In the genomic region with DNA sequence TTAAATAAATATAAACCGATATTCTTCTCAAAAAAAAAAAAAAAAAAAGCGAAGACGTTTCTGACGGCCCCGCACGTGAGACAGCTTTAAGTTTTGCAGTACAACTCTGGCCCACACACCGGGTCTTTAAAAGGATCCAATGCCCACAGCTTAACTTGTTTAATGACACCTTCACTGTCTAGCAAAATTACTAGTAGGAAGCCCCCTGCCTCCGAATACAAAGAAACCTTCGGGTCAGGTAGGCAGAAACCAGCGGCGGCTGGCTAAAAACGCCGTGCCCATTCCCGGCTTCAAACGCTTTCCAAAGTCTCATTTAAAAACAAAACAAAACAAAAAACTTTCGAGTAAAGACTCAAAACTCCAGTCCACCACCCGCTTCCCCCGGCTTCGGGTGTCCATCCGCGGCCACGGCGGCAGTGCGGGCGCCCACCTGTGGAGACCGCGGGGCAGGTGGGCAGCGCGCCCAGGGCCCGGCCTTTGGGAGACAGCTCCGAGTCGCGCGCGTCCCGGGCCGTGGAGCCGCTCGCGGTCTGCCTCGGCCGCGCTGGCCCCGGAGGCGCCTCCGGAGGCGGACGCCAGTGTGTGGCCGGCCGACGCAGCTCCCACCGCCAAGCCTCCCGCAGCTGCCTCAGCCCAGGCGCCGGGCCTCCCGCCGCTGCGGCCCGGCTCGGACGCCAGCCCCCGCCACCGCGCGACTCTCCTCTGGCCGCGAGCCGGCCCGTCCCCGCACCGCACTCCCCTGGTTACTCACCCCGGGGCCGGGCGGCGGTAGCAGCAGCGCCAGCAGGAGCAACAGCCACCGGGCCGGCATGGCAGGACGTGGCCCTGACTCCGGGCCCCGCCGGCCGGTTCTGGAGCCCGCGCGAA, we compare ENCODE assay signal across 8 mouse cellular contexts. TPM values are rescaled to one million over a fixed set of nuclear protein-coding genes. Genes with fewer than 3 reads are reported as not detected.
DNase-seq lines count a peak whose midpoint lies in the region; ATAC-seq lines count a peak whose summit lies in the region.

No protein-coding gene starts in this region.

- peak overlapping the region; percentile 91 for H3K4me2 ChIP-seq in heart, embryonic 16.5 days (ENCODE audit: low read depth, low read length)
- peak overlapping the region; percentile 81 for H3K4me2 ChIP-seq in limb, embryonic 11.5 days (ENCODE audit: low read depth, severe bottlenecking)
- peak overlapping the region; percentile 75 for H3K4me2 ChIP-seq in midbrain, embryonic 14.5 days (ENCODE audit: low read length)

- no peaks in the 10 kb centered on the region for H3K36me3 ChIP-seq in embryonic facial prominence, embryonic 10.5 days (replicated peaks)
- H3K36me3 ChIP-seq in heart, embryonic 16.5 days (ENCODE audit: control insufficient read depth, insufficient read depth), result no peaks in the 10 kb centered on the region
- H3K36me3 ChIP-seq in limb, embryonic 11.5 days (ENCODE audit: control insufficient read depth, insufficient read depth, low read length), result no peaks in the 10 kb centered on the region
- no peaks in the 10 kb centered on the region for H3K36me3 ChIP-seq in midbrain, embryonic 14.5 days (ENCODE audit: control insufficient read depth, insufficient read depth, low read length)

- WGBS in embryonic facial prominence, embryonic 10.5 days, result under 1% methylated on average over 86 of the region's 86 CpGs
- under 1% methylated on average over 64 of the region's 86 CpGs for WGBS in heart, embryonic 16.5 days
- WGBS in limb, embryonic 11.5 days, result under 1% methylated on average over 69 of the region's 86 CpGs
- WGBS in midbrain, embryonic 14.5 days, result under 1% methylated on average over 85 of the region's 86 CpGs

- DNase-seq in cerebellum, adult 8-10 months, result peak; percentile 52
- DNase-seq in cerebellum, adult 11-12 months, result no peak
- peak; percentile 41 for DNase-seq in CD4-positive helper T cell, adult 2 months (ENCODE audit: low read depth, low spot score)
- no peak for DNase-seq in embryonic facial prominence, embryonic 10.5 days (ENCODE audit: low spot score)
- DNase-seq in limb, embryonic 11.5 days (ENCODE audit: low spot score), result peak; percentile 64
- no peak for DNase-seq in midbrain, embryonic 14.5 days
- DNase-seq in retina, postnatal 1 day, result no peak

- 0 out of 2 replicates have a peak, but pooled peaks cover 4% of the 10 kb centered on the region for H3K27me3 ChIP-seq in embryonic facial prominence, embryonic 10.5 days (replicated peaks; ENCODE audit: low read depth, poor library complexity, severe bottlenecking)
- H3K27me3 ChIP-seq in heart, embryonic 16.5 days (ENCODE audit: control insufficient read depth, insufficient read depth, low read length), result no peaks in the 10 kb centered on the region
- no peaks in the 10 kb centered on the region for H3K27me3 ChIP-seq in limb, embryonic 11.5 days (ENCODE audit: control insufficient read depth, insufficient read depth, low read length)
- no peaks in the 10 kb centered on the region for H3K27me3 ChIP-seq in midbrain, embryonic 14.5 days (ENCODE audit: control insufficient read depth, insufficient read depth, low read length)

- H3K9ac ChIP-seq in heart, embryonic 16.5 days (ENCODE audit: low read length), result peak overlapping the region; percentile 95
- peak overlapping the region; percentile 77 for H3K9ac ChIP-seq in limb, embryonic 11.5 days (ENCODE audit: low read length)
- H3K9ac ChIP-seq in midbrain, embryonic 14.5 days (replicated peaks; ENCODE audit: low read length), result peak overlapping the region; percentile 78

- H3K4me1 ChIP-seq in embryonic facial prominence, embryonic 10.5 days, result peaks cover 22% of the 10 kb centered on the region
- H3K4me1 ChIP-seq in heart, embryonic 16.5 days (ENCODE audit: control insufficient read depth, insufficient read depth, low read length), result peaks cover 11% of the 10 kb centered on the region
- H3K4me1 ChIP-seq in limb, embryonic 11.5 days (ENCODE audit: control insufficient read depth, insufficient read depth, low read length), result peaks cover 5% of the 10 kb centered on the region; the same call in 1 of the 2 replicates
- peaks cover 13% of the 10 kb centered on the region for H3K4me1 ChIP-seq in midbrain, embryonic 14.5 days (ENCODE audit: control insufficient read depth, insufficient read depth, low read length)

- peak overlapping the region; percentile 87 for H3K27ac ChIP-seq in embryonic facial prominence, embryonic 10.5 days (replicated peaks)
- H3K27ac ChIP-seq in heart, embryonic 16.5 days (ENCODE audit: low read length), result peak overlapping the region; percentile 91
- H3K27ac ChIP-seq in limb, embryonic 11.5 days (replicated peaks; ENCODE audit: low read depth, low read length), result peak overlapping the region; percentile 65
- H3K27ac ChIP-seq in midbrain, embryonic 14.5 days (replicated peaks; ENCODE audit: low read depth, low read length), result peak overlapping the region; percentile 78

- H3K4me3 ChIP-seq in embryonic facial prominence, embryonic 10.5 days, result peak overlapping the region; percentile 98
- peak overlapping the region; percentile 98 for H3K4me3 ChIP-seq in heart, embryonic 16.5 days (ENCODE audit: low read length)
- peak overlapping the region; percentile 86 for H3K4me3 ChIP-seq in limb, embryonic 11.5 days (ENCODE audit: low read depth, low read length)
- peak overlapping the region; percentile 91 for H3K4me3 ChIP-seq in midbrain, embryonic 14.5 days (replicated peaks; ENCODE audit: low read depth, low read length)

- peak; percentile 69 for ATAC-seq in heart, embryonic 16.5 days (replicated peaks; ENCODE audit: extremely low read depth, insufficient read depth, low FRiP score)
- peak; percentile 86 for ATAC-seq in limb, embryonic 11.5 days (ENCODE audit: insufficient number of reproducible peaks, low FRiP score, low TSS enrichment, low read depth)
- ATAC-seq in midbrain, embryonic 14.5 days (ENCODE audit: low FRiP score, low TSS enrichment), result peak; percentile 88

- H3K9me3 ChIP-seq in embryonic facial prominence, embryonic 10.5 days, result no peaks in the 10 kb centered on the region
- H3K9me3 ChIP-seq in heart, embryonic 16.5 days (replicated peaks; ENCODE audit: control insufficient read depth, low read length), result no peaks in the 10 kb centered on the region
- no peaks in the 10 kb centered on the region for H3K9me3 ChIP-seq in limb, embryonic 11.5 days (ENCODE audit: control insufficient read depth, low read length)
- no peaks in the 10 kb centered on the region for H3K9me3 ChIP-seq in midbrain, embryonic 14.5 days (ENCODE audit: control insufficient read depth, low read length)

RNA-seq across cellular contexts. Expression of a gene that starts 0.6 kb away (rescaled TPM):
- polyA plus RNA-seq in embryonic facial prominence, embryonic 10.5 days (2016; fragmentation: Nextera tagmentation; extraction: Ambion mirVana), result 5.4 and 5.5 TPM in 2 replicates
- 4.7 and 5.3 TPM in 2 replicates for polyA plus RNA-seq in heart, embryonic 16.5 days (2015; fragmentation: Nextera tagmentation; extraction: Ambion mirVana)
- polyA plus RNA-seq in limb, embryonic 11.5 days (2014; fragmentation: Nextera tagmentation; extraction: Ambion mirVana), result 6.3 and 6.9 TPM in 2 replicates
- 5.5 and 6.6 TPM in 2 replicates for polyA plus RNA-seq in midbrain, embryonic 14.5 days (2014; fragmentation: Nextera tagmentation; extraction: Ambion mirVana)

Comparison
In these comparisons a context has a peak if more than half of its experiments do, and no peak if none do; other contexts are left out.
1. DNase-seq: peak in cerebellum, adult 8-10 months (single experiment), CD4-positive helper T cell, adult 2 months (single experiment) and limb, embryonic 11.5 days (single experiment); none in cerebellum, adult 11-12 months (single experiment), embryonic facial prominence, embryonic 10.5 days (single experiment), midbrain, embryonic 14.5 days (single experiment) and retina, postnatal 1 day (single experiment).
2. Peak in every context shown above with its lines, with median percentiles within 50 percentile points of each other: H3K27ac ChIP-seq, H3K4me3 ChIP-seq, ATAC-seq, H3K4me2 ChIP-seq and H3K9ac ChIP-seq.